Mouse (Mus musculus): ENCODE results near the gene Rbfox2. TPM values are rescaled to one million over a fixed set of nuclear protein-coding genes. Genes with fewer than 3 reads are reported as not detected.

The Rbfox2 gene
- polyA plus RNA-seq, 2 experiments: 7.2 to 9.9 TPM

- Histone ChIP-seq H3K4me2 (ENCODE audit: low read depth) (no peak overlapping the region), H3K36me3 (replicated peaks; ENCODE audit: control insufficient read depth, insufficient read depth, low read depth) (no peaks in the 10 kb centered on the region), H3K27ac (no peak overlapping the region), H3K4me1 (replicated peaks; ENCODE audit: control insufficient read depth in 2 of 2, insufficient read depth in 2 of 2, low read length in 1 of 2) (peaks cover 4 to 18% of the 10 kb centered on the region in 2 experiments; a peak in 3 of 4 replicates), H3K9me3 (ENCODE audit: control insufficient read depth, low read length) (no peaks in the 10 kb centered on the region), H3K4me3 (ENCODE audit: insufficient read depth in 1 of 2, low read depth in 2 of 2, low read length in 2 of 2) (no peak overlapping the region), H3K27me3 (ENCODE audit: control insufficient read depth, insufficient read depth, low read length) (no peaks in the 10 kb centered on the region), H3K9ac (replicated peaks) (no peak overlapping the region)
- no peak for TF ChIP-seq CTCF (IDR thresholded peaks at IDR 0.05; ENCODE audit: low read depth)
- TF ChIP-seq EP300 (IDR thresholded peaks at IDR 0.05; ENCODE audit: low read depth): no peak
- 74% methylated on average over 1 of the region's 1 CpGs for WGBS (ENCODE audit: insufficient replicate concordance)
- no peak for DNase-seq (ENCODE audit: low read depth in 3 of 3, low spot score in 3 of 3)
- no peak for ATAC-seq (ENCODE audit: insufficient read depth)
These were observed 161.8 kb downstream of the Rbfox2 start for GRCm38 (mm10) chr15:77144960-77145359.

- ATAC-seq (ENCODE audit: insufficient read depth) (no peak), DNase-seq (ENCODE audit: low read depth in 3 of 3, low spot score in 3 of 3) (no peak)
- TF ChIP-seq EP300 (IDR thresholded peaks at IDR 0.05; ENCODE audit: low read depth): no peak
- TF ChIP-seq CTCF (IDR thresholded peaks at IDR 0.05; ENCODE audit: low read depth): no peak
- Histone ChIP-seq H3K9me3 (ENCODE audit: control insufficient read depth, low read length) (no peaks in the 10 kb centered on the region), H3K9ac (replicated peaks) (no peak overlapping the region), H3K27me3 (ENCODE audit: control insufficient read depth, insufficient read depth, low read length) (no peaks in the 10 kb centered on the region), H3K4me1 (replicated peaks; ENCODE audit: control insufficient read depth in 2 of 2, insufficient read depth in 2 of 2, low read length in 1 of 2) (peaks cover 0 to 11% of the 10 kb centered on the region in 2 experiments; a peak in 2 of 4 replicates), H3K36me3 (replicated peaks; ENCODE audit: control insufficient read depth, insufficient read depth, low read depth) (no peaks in the 10 kb centered on the region), H3K4me3 (ENCODE audit: insufficient read depth in 1 of 2, low read depth in 2 of 2, low read length in 2 of 2) (no peak overlapping the region), H3K4me2 (ENCODE audit: low read depth) (no peak overlapping the region; the same call in none of the 2 replicates), H3K27ac (no peak overlapping the region)
- 59% methylated on average over 5 of the region's 5 CpGs for WGBS (ENCODE audit: insufficient replicate concordance)
These were observed 164.0 kb downstream of the Rbfox2 start for GRCm38 (mm10) chr15:77142787-77143186.

- no peaks in the 10 kb centered on the region for H3K27me3 ChIP-seq (ENCODE audit: control insufficient read depth, insufficient read depth, low read length)
- no peak overlapping the region for H3K4me3 ChIP-seq (ENCODE audit: insufficient read depth in 1 of 2, low read depth in 2 of 2, low read length in 2 of 2)
- DNase-seq (ENCODE audit: low read depth in 3 of 3, low spot score in 3 of 3) (no peak), ATAC-seq (ENCODE audit: insufficient read depth) (no peak)
- no peak overlapping the region for H3K9ac ChIP-seq (replicated peaks)
- H3K4me2 ChIP-seq (ENCODE audit: low read depth): no peak overlapping the region; the same call in none of the 2 replicates
- no peak overlapping the region for H3K27ac ChIP-seq
- 65% methylated on average over 6 of the region's 6 CpGs for WGBS (ENCODE audit: insufficient replicate concordance)
- no peak for TF ChIP-seq CTCF (IDR thresholded peaks at IDR 0.05; ENCODE audit: low read depth)
- TF ChIP-seq EP300 (IDR thresholded peaks at IDR 0.05; ENCODE audit: low read depth): no peak
- H3K36me3 ChIP-seq (replicated peaks; ENCODE audit: control insufficient read depth, insufficient read depth, low read depth): no peaks in the 10 kb centered on the region
- H3K4me1 ChIP-seq (replicated peaks; ENCODE audit: control insufficient read depth in 2 of 2, insufficient read depth in 2 of 2, low read length in 1 of 2): peaks cover 0 to 11% of the 10 kb centered on the region in 2 experiments; a peak in 2 of 4 replicates
- H3K9me3 ChIP-seq (ENCODE audit: control insufficient read depth, low read length): no peaks in the 10 kb centered on the region
These were observed 164.5 kb downstream of the Rbfox2 start for GRCm38 (mm10) chr15:77142352-77142751.

GRCm38 (mm10) chr15:77141711-77142110 is 165.1 kb downstream of the Rbfox2 start:
- Histone ChIP-seq H3K27me3 (ENCODE audit: control insufficient read depth, insufficient read depth, low read length) (no peaks in the 10 kb centered on the region), H3K4me2 (ENCODE audit: low read depth) (no peak overlapping the region), H3K9me3 (ENCODE audit: control insufficient read depth, low read length) (no peaks in the 10 kb centered on the region), H3K9ac (replicated peaks) (no peak overlapping the region), H3K27ac (no peak overlapping the region), H3K4me3 (ENCODE audit: insufficient read depth in 1 of 2, low read depth in 2 of 2, low read length in 2 of 2) (no peak overlapping the region), H3K4me1 (replicated peaks; ENCODE audit: control insufficient read depth in 2 of 2, insufficient read depth in 2 of 2, low read length in 1 of 2) (peaks cover 0 to 11% of the 10 kb centered on the region in 2 experiments; a peak in 2 of 4 replicates), H3K36me3 (replicated peaks; ENCODE audit: control insufficient read depth, insufficient read depth, low read depth) (no peaks in the 10 kb centered on the region)
- TF ChIP-seq CTCF (IDR thresholded peaks at IDR 0.05; ENCODE audit: low read depth) (no peak), EP300 (IDR thresholded peaks at IDR 0.05; ENCODE audit: low read depth) (no peak)
- WGBS (ENCODE audit: insufficient replicate concordance): 55% methylated on average over 4 of the region's 4 CpGs
- no peak for ATAC-seq (ENCODE audit: insufficient read depth)
- no peak for DNase-seq (ENCODE audit: low read depth in 3 of 3, low spot score in 3 of 3)

GRCm38 (mm10) chr15:77138282-77138681 is 168.5 kb downstream of the Rbfox2 start:
- Histone ChIP-seq H3K4me2 (ENCODE audit: low read depth) (no peak overlapping the region), H3K9me3 (ENCODE audit: control insufficient read depth, low read length) (no peaks in the 10 kb centered on the region), H3K9ac (replicated peaks) (no peak overlapping the region), H3K27me3 (ENCODE audit: control insufficient read depth, insufficient read depth, low read length) (no peaks in the 10 kb centered on the region), H3K27ac (no peak overlapping the region), H3K4me3 (ENCODE audit: insufficient read depth in 1 of 2, low read depth in 2 of 2, low read length in 2 of 2) (no peak overlapping the region), H3K4me1 (replicated peaks; ENCODE audit: control insufficient read depth in 2 of 2, insufficient read depth in 2 of 2, low read length in 1 of 2) (peaks cover 0 to 10% of the 10 kb centered on the region in 2 experiments; a peak in 2 of 4 replicates), H3K36me3 (replicated peaks; ENCODE audit: control insufficient read depth, insufficient read depth, low read depth) (no peaks in the 10 kb centered on the region)
- 67% methylated on average over 5 of the region's 5 CpGs for WGBS (ENCODE audit: insufficient replicate concordance)
- DNase-seq (ENCODE audit: low read depth in 3 of 3, low spot score in 3 of 3): no peak
- TF ChIP-seq EP300 (IDR thresholded peaks at IDR 0.05; ENCODE audit: low read depth) (no peak), CTCF (IDR thresholded peaks at IDR 0.05; ENCODE audit: low read depth) (no peak)
- ATAC-seq (ENCODE audit: insufficient read depth): no peak

All from liver, embryonic 14.5 days (tissue).